Mouse (Mus musculus): Measurements from ENCODE around the gene Nmrk1. TPM values are rescaled to one million over a fixed set of nuclear protein-coding genes. Genes with fewer than 3 reads are reported as not detected.

The Nmrk1 gene
- polyA plus RNA-seq, 1 experiment from 2014 or later = 8.4 TPM

GRCm38 (mm10) chr19:18650473-18650872 is 18.7 kb downstream of the Nmrk1 start:
- no peak for DNase-seq (ENCODE audit: low spot score)

GRCm38 (mm10) chr19:18652592-18652991 is 20.8 kb downstream of the Nmrk1 start:
- DNase-seq (ENCODE audit: low spot score) = no peak

GRCm38 (mm10) chr19:18653058-18653457 is 21.3 kb downstream of the Nmrk1 start:
- DNase-seq (ENCODE audit: low spot score) = no peak

- no peak for DNase-seq (ENCODE audit: low spot score)
These were observed 22.6 kb downstream of the Nmrk1 start for GRCm38 (mm10) chr19:18654330-18654729.

GRCm38 (mm10) chr19:18654984-18655383 is 23.2 kb downstream of the Nmrk1 start:
- DNase-seq (ENCODE audit: low spot score) = no peak

GRCm38 (mm10) chr19:18655999-18656398 is 24.2 kb downstream of the Nmrk1 start:
- no peak for DNase-seq (ENCODE audit: low spot score)

GRCm38 (mm10) chr19:18658473-18658872 is 26.7 kb downstream of the Nmrk1 start:
- DNase-seq (ENCODE audit: low spot score) = no peak

GRCm38 (mm10) chr19:18659349-18659748 is 27.6 kb downstream of the Nmrk1 start:
- no peak for DNase-seq (ENCODE audit: low spot score)

GRCm38 (mm10) chr19:18660466-18660865 is 28.7 kb downstream of the Nmrk1 start:
- DNase-seq (ENCODE audit: low spot score) = no peak

- no peak for DNase-seq (ENCODE audit: low spot score)
These were observed 29.9 kb downstream of the Nmrk1 start for GRCm38 (mm10) chr19:18661683-18662082.

- peak; percentile 46 for DNase-seq (ENCODE audit: low spot score)
These were observed 32.2 kb downstream of the Nmrk1 start for GRCm38 (mm10) chr19:18663904-18664303.

GRCm38 (mm10) chr19:18666966-18667365 is 35.2 kb downstream of the Nmrk1 start:
- no peak for DNase-seq (ENCODE audit: low spot score)

GRCm38 (mm10) chr19:18669551-18669950 is 37.8 kb downstream of the Nmrk1 start:
- DNase-seq (ENCODE audit: low spot score) = no peak

- DNase-seq (ENCODE audit: low spot score) = peak; percentile 98
These were observed 38.9 kb downstream of the Nmrk1 start, which contains the start of gene Carnmt1 for GRCm38 (mm10) chr19:18670608-18671007. Gene Carnmt1, plus strand, starts transcription at chr19:18670764.

- DNase-seq (ENCODE audit: low spot score) = peak; percentile 53
These were observed 39.4 kb downstream of the Nmrk1 start for GRCm38 (mm10) chr19:18671056-18671741.

- no peak for DNase-seq (ENCODE audit: low spot score)
These were observed 40.7 kb downstream of the Nmrk1 start for GRCm38 (mm10) chr19:18672498-18672897.

- no peak for DNase-seq (ENCODE audit: low spot score)
These were observed 41.4 kb downstream of the Nmrk1 start for GRCm38 (mm10) chr19:18673116-18673515.

- no peak for DNase-seq (ENCODE audit: low spot score)
These were observed 50.4 kb downstream of the Nmrk1 start for GRCm38 (mm10) chr19:18682142-18682541.

- peak; percentile 75 for DNase-seq (ENCODE audit: low spot score)
These were observed 55.8 kb downstream of the Nmrk1 start for GRCm38 (mm10) chr19:18687556-18687955.

GRCm38 (mm10) chr19:18692176-18692575 is 60.4 kb downstream of the Nmrk1 start:
- no peak for DNase-seq (ENCODE audit: low spot score)

- no peak for DNase-seq (ENCODE audit: low spot score)
These were observed 61.0 kb downstream of the Nmrk1 start for GRCm38 (mm10) chr19:18692768-18693167.

GRCm38 (mm10) chr19:18695116-18695515 is 63.4 kb downstream of the Nmrk1 start:
- no peak for DNase-seq (ENCODE audit: low spot score)

GRCm38 (mm10) chr19:18695552-18695951 is 63.8 kb downstream of the Nmrk1 start:
- DNase-seq (ENCODE audit: low spot score) = no peak
